Mouse (Mus musculus): ENCODE measurements at regions not wholly inside any gene's neighbourhood (a gene's known extent, or its start where the extent isn't known, plus 50 kb on each side); places are given as distances from the start of the nearest gene placed in this dataset.

DNA sequence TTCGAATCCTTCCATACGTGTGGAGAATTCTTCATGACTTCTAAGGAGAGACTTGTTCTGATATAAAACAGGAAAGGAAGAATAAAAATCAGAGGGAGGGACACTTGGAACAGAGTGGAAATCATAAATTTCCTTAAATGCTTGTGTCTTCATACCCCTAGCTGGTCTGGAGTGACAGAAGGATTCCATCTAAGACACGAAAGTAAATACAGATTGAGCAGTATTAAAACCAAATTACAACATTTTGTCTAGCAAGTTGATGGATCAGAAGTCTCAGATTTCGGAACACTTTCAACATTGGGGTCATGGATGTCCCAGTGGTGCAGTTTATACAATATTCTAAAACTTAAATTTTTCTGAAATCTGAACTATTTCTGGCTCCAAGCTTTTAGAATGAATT, 453.6 kb upstream of the Smarca2 start:
- no peak for TF ChIP-seq POLR2A (IDR thresholded peaks at IDR 0.05; ENCODE audit: control insufficient read depth, extremely low read depth, insufficient read depth, low read length, poor library complexity)
- no peak for TF ChIP-seq CTCF (IDR thresholded peaks at IDR 0.05; ENCODE audit: borderline replicate concordance, control insufficient read depth, extremely low read depth, insufficient read depth, low read length, poor library complexity)

All from thymus, adult 2 months (tissue).